Mouse (Mus musculus): Measurements from ENCODE around the gene Kctd20.

Kctd20 gene

DNA sequence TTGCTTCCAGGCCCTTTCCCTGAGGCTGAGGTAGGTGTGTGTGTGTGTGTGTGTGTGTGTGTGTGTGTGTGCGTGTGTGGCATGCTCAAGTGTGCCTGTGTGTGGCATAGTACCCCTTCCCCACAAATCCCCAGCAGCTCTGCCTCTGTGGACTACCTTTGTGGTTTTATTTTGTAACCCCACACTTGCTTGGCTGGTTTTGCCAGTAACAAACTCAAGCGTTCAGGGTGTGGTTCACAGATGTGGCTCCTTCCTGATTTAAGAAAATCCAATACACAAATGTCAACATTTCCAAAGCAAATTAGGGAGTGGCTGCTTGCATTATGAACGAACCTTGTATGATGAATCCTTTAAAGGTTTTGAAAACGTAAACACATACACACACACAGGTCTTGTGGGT, 65.0 kb downstream of the Kctd20 start:
- DNase-seq (ENCODE audit: extremely low read depth, insufficient read length, low spot score): no peak

DNA sequence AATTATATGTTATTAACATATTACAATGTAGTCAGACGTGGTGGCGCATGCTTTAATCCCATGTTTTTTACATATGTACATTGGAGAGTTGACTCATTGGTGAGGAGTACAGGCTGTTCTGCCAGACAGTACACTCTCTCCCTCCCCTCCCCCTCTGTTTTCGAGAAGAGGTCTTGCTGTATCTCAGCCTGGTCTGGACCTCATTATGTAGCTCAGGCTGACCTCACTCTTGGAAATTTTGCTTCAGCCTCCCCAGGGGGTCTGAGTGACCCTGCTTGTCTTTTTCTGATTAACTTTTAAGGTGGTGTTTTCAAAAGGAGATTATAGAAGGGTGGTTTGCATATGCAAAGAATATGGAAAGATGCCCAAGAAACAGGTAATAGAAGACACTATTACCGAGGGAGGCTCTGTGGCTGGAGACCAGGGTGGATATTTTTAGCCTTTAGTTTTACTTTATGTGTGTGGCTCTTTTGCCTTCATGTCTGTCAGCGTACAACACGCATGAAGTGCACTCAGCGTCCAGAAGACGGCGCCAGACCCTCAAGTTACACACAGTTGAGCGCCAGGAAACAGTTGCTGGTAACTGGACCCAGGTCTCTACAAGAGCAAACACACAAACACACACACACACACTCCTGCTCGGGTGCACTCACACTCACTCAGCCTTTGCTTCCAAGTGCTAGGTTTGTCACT, 66.7 kb downstream of the Kctd20 start:
- DNase-seq (ENCODE audit: extremely low read depth, insufficient read length, low spot score): peak; percentile 53
